Mouse (Mus musculus): ENCODE data around the gene Dpagt1.

- no peak for TF ChIP-seq ZKSCAN1 (IDR thresholded peaks at IDR 0.05; ENCODE audit: low read depth, low read length)
- no peak for TF ChIP-seq MAZ (IDR thresholded peaks at IDR 0.05; ENCODE audit: low read depth, low read length)
- TF ChIP-seq GABPA (IDR thresholded peaks at IDR 0.05; ENCODE audit: low read depth, low read length) = no peak
- TF ChIP-seq ZNF384 (IDR thresholded peaks at IDR 0.05; ENCODE audit: low read depth, low read length) = no peak
- TF ChIP-seq ZMIZ1 (IDR thresholded peaks at IDR 0.05; ENCODE audit: low read depth, low read length) = no peak
- TF ChIP-seq POLR2A (IDR thresholded peaks at IDR 0.05; ENCODE audit: control insufficient read depth in 1 of 2, insufficient read depth in 1 of 2, low read depth in 1 of 2, low read length in 2 of 2, poor library complexity in 1 of 2) = no peak
- no peak for TF ChIP-seq USF1 (IDR thresholded peaks at IDR 0.05; ENCODE audit: low read depth, low read length)
- TF ChIP-seq CTCF (IDR thresholded peaks at IDR 0.05 in 2 of 3, conservative IDR thresholded peaks at IDR 0.05 in 1 of 3; ENCODE audit: control insufficient read depth in 1 of 3, insufficient read depth in 1 of 3, low read depth in 2 of 3, low read length in 3 of 3, poor library complexity in 1 of 3, severe bottlenecking in 1 of 3) = no peak
- no peak for TF ChIP-seq NELFE (IDR thresholded peaks at IDR 0.05; ENCODE audit: low read depth, low read length)
- no peak for TF ChIP-seq E2F4 (IDR thresholded peaks at IDR 0.05; ENCODE audit: borderline replicate concordance, low read depth, low read length)
- no peak for TF ChIP-seq MAFK (IDR thresholded peaks at IDR 0.05; ENCODE audit: borderline replicate concordance, low read depth, low read length)
- no peak for TF ChIP-seq SIN3A (IDR thresholded peaks at IDR 0.05; ENCODE audit: low read length)
Observed at GRCm38 (mm10) chr9:44307248-44307647, 18.6 kb upstream of the Dpagt1 start.
